Mouse (Mus musculus) monocyte, adult 2 months (primary cell): ENCODE measurements around the gene Ngly1.

Experiments used
- DNase-seq, 2 experiments: peaks; one replicate each; pipeline ENCODE4 v3.0.0; 2022; ENCODE audit warnings: low spot score in 2 of 2, low read depth in 1 of 2

The Ngly1 gene

GRCm38 (mm10) chr14:16249171-16249874 lies at the start of gene Ngly1, which contains the start of gene Oxsm:
Gene Ngly1, plus strand, starts transcription at chr14:16249280.
Gene Oxsm, minus strand, starts transcription at chr14:16249808.
- DNase-seq, result peak; percentile 36 to 73

DNA sequence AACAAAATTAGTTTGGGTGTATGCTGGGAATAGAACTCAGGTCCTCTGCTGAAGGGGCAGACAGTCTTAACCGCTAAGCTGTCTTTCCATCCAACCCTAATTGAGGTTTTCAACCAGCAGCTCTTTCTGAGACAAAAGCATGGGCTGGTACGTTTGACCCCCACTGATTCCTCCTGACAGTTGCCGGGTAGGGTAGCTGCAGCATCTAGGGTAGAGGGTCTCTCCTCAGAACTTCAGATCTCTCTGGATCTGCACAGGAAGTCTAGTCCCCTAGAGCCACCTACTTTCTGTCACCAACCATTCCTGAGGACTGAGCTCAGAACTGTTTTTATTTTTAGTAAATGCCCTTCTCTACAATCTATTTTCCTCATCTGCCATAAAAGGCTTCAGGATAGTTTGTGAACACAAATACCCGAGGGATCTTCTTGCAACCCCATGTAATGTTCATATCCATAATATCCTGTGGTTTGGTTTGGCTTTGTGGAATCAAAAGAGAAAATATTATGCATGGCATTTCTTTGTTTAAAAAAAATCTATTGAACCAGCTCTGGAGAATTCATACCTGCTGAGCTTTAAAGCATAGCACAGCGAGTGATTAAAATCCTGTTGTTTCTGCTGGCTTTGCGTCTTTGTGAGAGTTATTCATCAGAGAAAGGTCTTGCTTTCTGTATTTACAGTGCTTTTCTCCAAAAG lies 48.7 kb upstream of the Ngly1 start:
- no peak for DNase-seq

DNA sequence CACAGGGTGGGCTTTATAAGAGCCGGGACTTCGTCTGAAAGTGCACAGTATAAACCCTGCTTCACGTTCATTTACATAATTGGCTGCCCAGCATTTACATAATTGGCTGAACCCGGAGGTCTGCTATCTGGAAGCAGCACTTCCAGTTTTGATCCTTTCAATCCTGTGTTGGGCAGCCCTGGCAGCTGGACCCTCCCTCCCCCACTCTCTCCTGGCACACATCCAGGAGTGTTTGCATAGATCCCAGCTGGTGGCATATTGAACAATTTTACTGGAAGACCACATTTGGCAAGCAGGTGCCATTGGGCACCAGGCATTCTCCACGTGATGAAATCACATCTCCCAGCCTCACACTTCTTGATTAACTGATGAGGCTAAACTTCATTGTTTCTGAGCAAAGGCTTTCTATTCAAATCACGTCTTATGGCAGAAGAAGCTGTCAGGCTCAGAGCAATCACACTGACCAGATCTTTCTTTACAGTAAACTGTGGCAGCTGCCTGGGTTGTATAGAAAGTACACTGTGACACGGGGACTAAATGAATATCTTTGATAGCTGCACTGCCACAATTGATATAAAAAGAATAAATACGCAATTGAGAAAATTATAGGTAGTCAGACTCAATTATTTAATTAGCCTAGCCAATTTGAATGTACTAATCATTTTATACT lies 48.0 kb upstream of the Ngly1 start:
- DNase-seq, result no peak

DNA sequence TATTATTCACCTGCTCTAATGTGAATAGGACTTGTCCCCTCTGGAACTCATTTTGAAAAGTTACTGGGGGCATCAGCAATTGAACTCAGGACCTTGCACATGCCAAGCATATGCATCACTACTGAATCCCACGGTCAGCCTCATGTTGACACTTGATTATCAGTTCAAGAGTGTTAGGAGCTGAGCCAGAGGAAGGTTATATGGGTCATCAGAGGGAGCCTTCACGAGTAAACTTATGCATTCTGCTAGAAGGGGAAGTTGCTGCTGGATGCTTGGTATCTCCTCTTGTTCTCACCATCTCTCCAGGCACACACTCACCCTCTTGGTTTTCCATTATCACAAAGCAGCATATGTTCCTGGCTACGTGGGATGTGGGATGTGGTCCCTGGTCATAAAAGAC lies 47.4 kb upstream of the Ngly1 start:
- DNase-seq, result no peak

DNA sequence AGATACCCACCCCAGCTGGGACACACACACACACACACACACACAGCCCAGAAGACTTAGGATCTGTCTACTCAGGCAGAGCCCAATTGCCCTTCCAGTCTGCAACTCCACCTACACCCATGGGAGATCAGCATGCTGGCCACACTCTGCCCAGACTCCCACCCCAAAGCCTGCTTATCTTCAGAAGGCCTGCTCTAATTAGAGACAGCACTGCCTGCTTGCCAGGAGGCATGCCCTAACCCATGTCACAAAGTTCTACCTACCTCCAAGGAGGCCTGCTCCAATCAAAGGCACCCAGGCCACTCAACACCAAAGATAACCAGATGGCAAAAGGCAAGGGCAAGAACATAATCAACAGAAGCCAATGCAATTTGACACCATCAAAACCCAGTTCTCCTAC lies 41.4 kb upstream of the Ngly1 start:
- no peak for DNase-seq

- no peak for DNase-seq
Measured at GRCm38 (mm10) chr14:16219015-16219414, 30.1 kb upstream of the Ngly1 start.

- DNase-seq, result no peak
Measured at GRCm38 (mm10) chr14:16229395-16229794, 19.7 kb upstream of the Ngly1 start.

DNA sequence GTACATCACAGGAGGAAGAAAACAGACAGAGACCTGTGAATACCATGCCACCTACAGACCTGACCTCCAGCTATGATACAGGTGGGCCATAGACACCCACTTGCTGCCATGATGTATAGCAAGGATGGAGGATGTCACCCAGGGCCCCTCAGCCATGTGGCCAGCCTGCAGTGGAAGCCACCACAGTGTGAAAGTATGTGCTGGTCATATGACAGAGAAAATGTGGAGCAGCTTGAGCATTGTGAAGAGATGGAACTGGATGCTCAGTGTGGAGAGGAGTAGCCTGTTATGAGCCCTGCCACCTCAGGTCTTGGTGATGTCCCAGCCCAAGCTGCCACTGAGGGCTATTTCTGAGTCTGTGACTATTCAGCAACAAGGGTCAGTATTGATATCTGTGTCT lies 18.5 kb upstream of the Ngly1 start:
- no peak for DNase-seq

DNA sequence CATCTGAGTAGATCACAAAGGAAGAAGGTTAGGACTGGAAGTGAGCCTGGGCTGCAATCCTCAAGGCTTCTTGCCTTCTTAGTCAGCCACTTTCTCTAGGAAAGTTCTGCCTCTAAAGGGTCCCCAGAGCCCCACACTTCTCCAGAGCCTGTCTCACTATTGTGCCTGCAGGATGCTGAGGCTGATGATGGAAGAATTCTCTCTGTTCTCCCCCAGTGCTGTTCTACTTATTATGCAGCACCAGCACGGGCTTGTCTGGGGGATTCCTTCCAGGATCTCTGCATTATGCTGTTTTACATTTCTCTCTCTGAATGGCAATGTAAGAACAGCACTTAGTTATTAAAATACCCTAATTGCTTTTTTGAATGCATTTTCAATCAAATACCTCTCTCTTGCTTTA lies 15.6 kb upstream of the Ngly1 start:
- DNase-seq, result no peak

DNA sequence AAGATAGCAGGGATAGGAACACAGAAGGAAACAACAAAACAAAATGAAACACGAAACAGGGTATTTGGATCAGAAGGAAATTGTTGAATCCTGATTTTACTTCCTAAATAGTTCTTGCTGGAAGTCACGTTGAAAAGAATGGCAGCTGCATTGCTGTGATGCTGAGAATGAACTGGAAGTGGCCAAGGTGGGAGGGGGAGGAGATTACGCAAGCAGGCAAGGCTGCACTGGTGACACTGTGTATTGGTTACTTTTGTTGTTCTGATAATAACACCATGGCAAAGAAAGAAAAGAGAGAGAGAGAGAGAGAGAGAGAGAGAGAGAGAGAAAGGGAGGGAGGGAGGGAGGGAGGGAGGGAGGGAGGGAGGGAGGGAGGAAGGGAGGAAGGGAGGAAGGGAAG lies 12.6 kb upstream of the Ngly1 start:
- DNase-seq, result no peak

GRCm38 (mm10) chr14:16242193-16242815 lies 6.8 kb upstream of the Ngly1 start:
- DNase-seq, result no peak

- peak; percentile 64 to 87 for DNase-seq
Measured at GRCm38 (mm10) chr14:16242947-16243602, 6.0 kb upstream of the Ngly1 start.

DNA sequence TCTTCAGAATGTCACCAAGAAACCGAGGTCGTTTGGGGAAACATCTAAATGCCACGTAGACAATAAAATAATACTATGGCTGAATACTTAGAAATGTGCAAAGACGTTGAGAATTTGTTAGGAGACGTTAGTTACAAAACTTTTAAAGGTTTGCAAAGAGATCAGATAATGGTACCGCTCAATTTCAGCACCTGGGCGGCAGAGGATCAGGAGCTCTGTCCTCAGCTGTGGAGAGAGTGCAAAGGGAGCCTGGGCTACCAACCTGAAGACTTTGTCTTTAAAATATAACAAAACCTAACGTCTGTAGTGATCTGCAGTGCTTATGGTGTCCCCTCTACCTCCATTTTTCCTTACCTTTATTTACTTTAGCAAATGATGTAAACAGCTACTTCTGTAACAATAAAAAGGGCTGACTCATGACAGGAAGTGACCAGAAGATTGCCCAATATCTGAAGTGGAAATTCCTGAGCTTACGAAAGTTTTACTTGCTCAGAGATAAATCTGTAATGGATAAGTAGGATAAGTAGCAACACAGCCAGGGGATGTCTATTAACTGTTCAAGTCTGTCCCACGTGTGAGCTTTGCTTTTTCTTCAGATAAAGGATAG lies 5.4 kb upstream of the Ngly1 start:
- peak in 1 of 2 experiments; percentile 18 for DNase-seq

GRCm38 (mm10) chr14:16244370-16244769 lies 4.7 kb upstream of the Ngly1 start:
- DNase-seq, result no peak

DNA sequence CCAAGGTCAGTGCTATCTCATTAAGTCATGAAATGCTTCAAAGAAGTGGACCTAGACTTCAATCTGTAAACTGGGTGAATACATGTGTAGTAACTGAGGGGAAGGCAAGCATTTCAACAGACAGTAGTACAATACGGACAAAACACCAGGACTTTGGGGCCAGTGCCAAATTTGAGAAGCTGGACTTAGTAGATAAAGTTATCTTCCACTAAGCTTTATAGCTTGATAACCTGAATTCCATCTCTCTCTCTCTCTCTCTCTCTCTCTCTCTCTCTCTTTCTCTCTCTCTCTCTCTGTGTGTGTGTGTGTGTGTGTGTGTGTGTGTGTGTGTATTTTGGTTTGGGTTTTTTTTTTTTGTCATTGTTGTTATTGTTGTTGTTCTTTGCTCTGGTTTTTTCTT lies 4.0 kb upstream of the Ngly1 start:
- DNase-seq, result no peak

DNA sequence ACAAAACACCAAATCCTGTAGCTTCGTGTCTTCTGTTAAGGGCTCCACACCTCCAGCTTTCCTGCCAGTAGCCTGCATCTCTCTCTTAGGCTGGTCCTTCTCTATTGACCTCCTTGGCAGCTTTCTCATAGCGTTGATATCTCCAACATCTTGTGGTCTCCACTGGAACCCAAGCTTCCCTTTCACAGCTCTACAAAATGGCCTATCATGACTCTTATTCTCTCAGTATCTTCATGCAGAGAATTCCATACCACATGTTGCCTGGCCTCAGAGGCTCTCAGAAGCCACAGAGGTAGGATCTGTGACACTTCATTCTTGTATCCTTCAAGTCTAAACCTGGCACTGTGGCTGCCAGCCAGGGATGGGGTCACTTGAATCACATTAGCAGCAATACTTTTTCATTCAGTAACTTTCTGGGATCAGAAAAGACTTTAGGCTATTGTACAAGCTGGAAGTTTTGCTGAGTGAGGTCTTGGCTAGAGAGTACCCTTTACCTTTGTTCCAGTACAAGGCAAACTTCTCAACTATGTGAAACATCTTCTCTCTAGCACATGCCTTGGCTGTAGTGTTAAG lies 2.7 kb upstream of the Ngly1 start:
- DNase-seq, result no peak

- DNase-seq, result no peak
Measured at GRCm38 (mm10) chr14:16248135-16248534, 945 bp upstream of the Ngly1 start.

DNA sequence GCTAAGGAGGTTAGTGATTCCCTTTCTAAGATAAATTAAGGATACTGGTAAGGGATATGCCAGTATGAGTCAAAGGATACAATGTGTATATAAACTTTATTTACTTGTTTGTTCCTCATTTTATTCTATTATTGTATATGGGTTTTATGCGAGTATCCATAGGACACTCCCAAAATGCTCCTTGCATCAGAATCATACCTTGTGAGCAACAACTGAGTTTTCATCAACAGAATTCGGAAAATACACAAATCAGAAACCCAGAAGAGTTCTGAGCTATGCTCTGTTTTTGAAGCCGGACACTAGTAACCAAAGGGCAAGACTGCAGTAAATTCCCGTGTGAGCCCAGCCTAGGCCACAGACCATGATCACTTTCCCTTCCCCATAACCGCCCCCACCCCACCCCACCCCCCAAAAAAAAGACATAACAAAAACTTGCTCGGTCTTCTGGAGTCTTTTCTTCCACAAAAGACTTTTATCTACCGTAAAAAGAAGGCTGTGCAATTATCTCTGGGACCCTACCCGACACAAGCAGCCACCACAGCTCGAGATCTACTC lies 400 bp upstream of the Ngly1 start:
- DNase-seq, result no peak

DNA sequence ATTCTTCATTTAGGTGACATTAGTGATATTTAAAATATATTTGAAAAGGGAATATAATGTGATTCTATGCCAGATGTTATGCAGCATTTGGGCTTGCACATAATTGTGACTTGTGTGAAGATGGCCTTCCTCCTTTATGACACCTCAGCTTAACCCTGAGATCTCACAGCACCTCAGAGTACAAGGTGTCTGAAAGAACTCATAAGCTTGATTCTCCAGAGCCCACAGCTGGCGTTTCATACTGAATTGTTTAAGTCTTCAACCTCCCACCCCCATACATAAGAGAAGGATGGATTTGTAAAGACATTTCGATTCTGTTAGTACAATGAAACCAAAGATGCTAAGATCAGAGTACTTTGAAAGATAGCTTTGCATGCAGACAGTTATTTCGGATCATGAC lies 1.0 kb downstream of the Ngly1 start:
- DNase-seq, result no peak

GRCm38 (mm10) chr14:16255745-16256144 lies 6.7 kb downstream of the Ngly1 start:
- no peak for DNase-seq
